Mouse (Mus musculus) heart, postnatal 0 days (tissue): Measurements from ENCODE around the gene Tmem198b. TPM values are rescaled to one million over a fixed set of nuclear protein-coding genes. Genes with fewer than 3 reads are reported as not detected.

Experiments
- ATAC-seq: fragments of 200-750 bp; cut with Nextera tagmentation; 2 replicates; pipeline ENCODE4 v1.8.0; 2017; ENCODE audit warnings: low read depth, moderate number of reproducible peaks, moderate library complexity; ENCODE audit not compliant: insufficient read depth
- DNase-seq: peaks from one replicate; pipeline ENCODE4 v3.0.0-alpha.2; 2016; ENCODE audit warnings: low spot score
- H3K27ac ChIP-seq: fragments of 300-500 bp; sonication (generic); 2 replicates; pipeline ENCODE4 v1.5.1; 2014; ENCODE audit warnings: low read depth, mild to moderate bottlenecking
- H3K27me3 ChIP-seq: fragments of 300-500 bp; sonication (generic); 2 replicates; pipeline ENCODE4 v1.6.1; 2014; ENCODE audit warnings: low read length, mixed read lengths; ENCODE audit not compliant: control insufficient read depth, insufficient read depth
- H3K36me3 ChIP-seq: fragments of 300-500 bp; sonication (generic); replicated peaks from 2 replicates; pipeline ENCODE4 v1.6.1; 2014; ENCODE audit warnings: low read length, mixed read lengths; ENCODE audit not compliant: control insufficient read depth, insufficient read depth
- H3K4me1 ChIP-seq: fragments of 300-500 bp; sonication (generic); 2 replicates; pipeline ENCODE4 v1.6.1; 2014; ENCODE audit warnings: antibody characterized with exemption; ENCODE audit not compliant: control insufficient read depth, insufficient read depth
- H3K4me2 ChIP-seq: fragments of 300-500 bp; sonication (generic); 2 replicates; pipeline ENCODE4 v1.6.1; 2014; ENCODE audit warnings: low read depth, mild to moderate bottlenecking, low read length, moderate library complexity
- H3K4me3 ChIP-seq: fragments of 300-500 bp; sonication (generic); 2 replicates; pipeline ENCODE4 v1.5.1; 2014; ENCODE audit warnings: low read depth, low read length
- H3K9ac ChIP-seq: fragments of 300-500 bp; sonication (generic); replicated peaks from 2 replicates; pipeline ENCODE4 v1.6.1; 2014; ENCODE audit warnings: low read depth, low read length, mixed read lengths
- H3K9me3 ChIP-seq: fragments of 300-500 bp; sonication (generic); replicated peaks from 2 replicates; pipeline ENCODE4 v1.6.1; 2016; ENCODE audit warnings: low read length; ENCODE audit not compliant: control insufficient read depth
- CTCF ChIP-seq: IDR thresholded peaks from 2 replicates; pipeline ENCODE4 v1.5.1; 2016; ENCODE audit warnings: antibody characterized with exemption, control low read depth, low read depth
- EP300 ChIP-seq: IDR thresholded peaks from 2 replicates; pipeline ENCODE4 v1.6.1; 2016; ENCODE audit warnings: antibody characterized with exemption, low read depth
- WGBS: fragments of 180-500 bp; shearing (Covaris S2); extraction: QIAGEN DNeasy Blood & Tissue Kit; methylation state at CpG from one replicate; pipeline ENCODE4 v1.1.7; 2014; 5-methylcytosine and 5-hydroxymethylcytosine counted together
- polyA plus RNA-seq: library from polyadenylated mRNA; unstranded; fragments of >200 nt; fragmentation: Nextera tagmentation; extraction: Ambion mirVana; gene quantifications from 2 replicates; pipeline ENCODE4 v1.2.1, GENCODE M21; 2015
- total RNA-seq: library from RNA; depleted of rRNA; stranded (reverse); fragments of >200 nt; gene quantifications from 2 replicates; pipeline ENCODE4 v1.2.3, GENCODE M21; 2014; ENCODE audit warnings: low replicate concordance; rRNA removed

The Tmem198b gene
- 17.9 and 24.4 TPM in 2 replicates for total RNA-seq
- polyA plus RNA-seq = 11.1 and 11.6 TPM in 2 replicates

DNA sequence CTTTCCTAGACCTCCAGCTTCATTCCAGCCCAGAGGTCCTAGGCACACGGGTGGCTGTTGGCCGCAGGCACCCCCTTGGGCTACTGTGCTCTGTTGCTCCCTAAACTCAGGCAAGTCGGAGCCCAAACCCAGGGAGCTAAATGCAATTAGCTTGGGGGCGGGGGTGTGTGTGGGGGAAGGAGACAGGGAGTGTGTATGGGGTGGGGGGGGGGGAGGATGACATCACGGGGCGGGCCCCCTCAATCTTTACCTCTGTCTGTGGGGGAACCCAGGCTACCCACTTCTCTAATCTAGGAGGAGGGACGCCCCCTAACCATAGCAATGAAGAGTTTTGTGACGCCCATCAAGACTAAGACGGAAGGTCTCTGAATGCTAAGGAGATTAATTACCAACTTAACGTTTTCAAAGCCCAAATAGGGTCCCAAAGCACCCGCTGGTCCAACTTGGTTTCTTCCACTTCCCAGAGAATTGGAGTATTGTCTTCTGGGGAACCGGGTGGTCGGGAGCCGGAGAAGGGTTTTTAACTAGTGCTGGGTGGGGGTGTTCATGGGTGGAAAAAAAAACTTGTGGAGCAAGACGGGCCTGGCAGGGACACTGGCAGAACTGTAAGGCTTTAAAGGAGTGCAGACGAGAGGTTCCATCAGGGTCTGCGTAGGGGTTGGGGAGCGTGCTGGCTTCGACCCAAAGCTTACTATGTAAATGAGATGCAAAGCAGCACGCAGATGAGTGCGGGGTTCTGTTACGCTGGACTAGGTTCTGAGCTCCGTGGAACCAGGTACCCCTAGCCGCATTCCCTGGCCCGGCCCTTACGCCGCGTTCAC, at the start of gene Tmem198b:
Tmem198b (minus strand) TSS at position 100 of the 821 bp plus-strand sequence.
- peak; percentile 45 for ATAC-seq
- H3K36me3 ChIP-seq = peaks cover 21% of the 10 kb centered on the region

DNA sequence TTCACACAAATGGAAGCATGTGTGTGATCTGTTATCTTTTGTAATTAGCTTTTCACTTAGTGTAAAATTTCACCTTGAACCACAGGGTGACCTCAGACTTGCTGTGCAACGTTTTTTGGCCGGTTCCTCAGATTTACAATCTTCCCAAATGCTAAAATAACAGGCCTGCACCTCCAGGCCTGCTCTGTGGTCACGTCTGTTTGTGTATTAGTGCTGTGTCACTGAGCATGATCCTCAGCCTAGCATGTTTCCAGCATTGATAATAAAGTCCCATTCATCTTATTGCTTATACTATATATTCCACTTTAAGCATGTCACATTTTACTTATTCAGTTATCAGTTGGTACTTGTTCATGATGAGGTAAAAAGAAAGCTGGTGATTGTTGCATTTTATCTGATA, 46.2 kb upstream of the Tmem198b start:
- no peak overlapping the region for H3K4me3 ChIP-seq
- H3K36me3 ChIP-seq = peaks cover 48% of the 10 kb centered on the region
- 71% methylated on average over 3 of the region's 3 CpGs for WGBS
- ATAC-seq (no peak), DNase-seq (no peak)
- no peak overlapping the region for H3K9ac ChIP-seq
- H3K27ac ChIP-seq = no peak overlapping the region
- no peaks in the 10 kb centered on the region for H3K4me1 ChIP-seq
- TF ChIP-seq EP300 (no peak), CTCF (no peak)
- H3K4me2 ChIP-seq = no peak overlapping the region
- no peaks in the 10 kb centered on the region for H3K27me3 ChIP-seq
- H3K9me3 ChIP-seq = no peaks in the 10 kb centered on the region

More for the DNA sequence above, at the start of gene Tmem198b:
- Histone ChIP-seq H3K27me3 (no peaks in the 10 kb centered on the region), H3K4me2 (peak within 1 kb of the TSS; percentile 80), H3K9ac (peak within 1 kb of the TSS; percentile 79), H3K4me3 (peak within 1 kb of the TSS; percentile 73), H3K9me3 (no peaks in the 10 kb centered on the region), H3K4me1 (peaks cover 39% of the 10 kb centered on the region), H3K27ac (peak within 1 kb of the TSS; percentile 98)
- TF ChIP-seq CTCF (no peak), EP300 (peak; percentile 8; the same call in 1 of the 2 replicates)
- DNase-seq = peak; percentile 68
- WGBS = under 1% methylated on average over 28 of the region's 28 CpGs

DNA sequence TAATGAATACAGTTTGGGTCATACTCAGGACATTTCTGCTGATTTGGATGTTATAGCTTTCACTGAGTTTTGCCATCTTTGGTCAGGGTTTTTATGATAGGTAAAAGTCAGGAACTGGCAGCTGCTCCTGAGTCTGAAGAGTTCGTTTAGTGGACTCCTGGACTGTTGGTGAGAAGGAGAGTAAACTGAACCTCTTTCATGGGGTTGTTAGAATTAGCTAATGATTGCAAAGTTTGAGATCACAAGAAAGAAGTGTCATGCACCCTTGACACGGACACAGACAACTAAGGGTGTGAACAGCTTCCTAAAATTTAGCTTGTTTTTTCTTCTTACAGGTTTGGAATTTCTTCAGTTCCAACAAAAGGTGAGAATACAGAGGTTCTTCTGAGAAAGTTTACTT, 44.3 kb upstream of the Tmem198b start:
- no peaks in the 10 kb centered on the region for H3K9me3 ChIP-seq
- no peak overlapping the region for H3K9ac ChIP-seq
- H3K27ac ChIP-seq = no peak overlapping the region
- WGBS = 69% methylated on average over 2 of the region's 2 CpGs
- TF ChIP-seq CTCF = no peak
- no peak for TF ChIP-seq EP300
- H3K4me2 ChIP-seq = no peak overlapping the region
- no peaks in the 10 kb centered on the region for H3K4me1 ChIP-seq
- ATAC-seq (no peak), DNase-seq (no peak)
- no peak overlapping the region for H3K4me3 ChIP-seq
- no peaks in the 10 kb centered on the region for H3K27me3 ChIP-seq
- peaks cover 52% of the 10 kb centered on the region for H3K36me3 ChIP-seq

DNA sequence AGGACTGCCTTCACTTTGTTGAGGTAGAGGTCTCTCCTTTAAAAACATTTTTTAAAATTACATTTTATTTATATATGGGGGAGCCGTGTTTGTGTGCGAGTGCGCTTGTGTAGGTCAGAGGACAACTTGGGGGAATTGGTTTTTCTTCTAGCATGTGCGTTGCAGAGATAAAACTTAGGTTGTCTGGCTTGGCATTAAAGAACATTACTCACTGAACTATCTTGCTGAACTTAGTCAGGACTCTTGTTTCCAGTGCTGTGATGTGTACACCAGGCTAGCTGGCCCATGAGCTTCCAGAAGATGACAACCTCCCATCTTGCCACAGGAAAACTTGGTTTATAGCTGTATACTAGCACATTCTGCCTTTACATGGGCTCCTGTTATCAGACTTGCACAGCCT, 42.5 kb upstream of the Tmem198b start:
- DNase-seq (no peak), ATAC-seq (no peak)
- H3K9ac ChIP-seq = no peak overlapping the region
- no peak overlapping the region for H3K27ac ChIP-seq
- no peak overlapping the region for H3K4me3 ChIP-seq
- WGBS = 95% methylated on average over 4 of the region's 4 CpGs
- peaks cover 58% of the 10 kb centered on the region for H3K36me3 ChIP-seq
- TF ChIP-seq EP300 = no peak
- TF ChIP-seq CTCF = no peak
- H3K4me2 ChIP-seq = no peak overlapping the region
- H3K27me3 ChIP-seq = no peaks in the 10 kb centered on the region
- H3K9me3 ChIP-seq = no peaks in the 10 kb centered on the region
- H3K4me1 ChIP-seq = no peaks in the 10 kb centered on the region

DNA sequence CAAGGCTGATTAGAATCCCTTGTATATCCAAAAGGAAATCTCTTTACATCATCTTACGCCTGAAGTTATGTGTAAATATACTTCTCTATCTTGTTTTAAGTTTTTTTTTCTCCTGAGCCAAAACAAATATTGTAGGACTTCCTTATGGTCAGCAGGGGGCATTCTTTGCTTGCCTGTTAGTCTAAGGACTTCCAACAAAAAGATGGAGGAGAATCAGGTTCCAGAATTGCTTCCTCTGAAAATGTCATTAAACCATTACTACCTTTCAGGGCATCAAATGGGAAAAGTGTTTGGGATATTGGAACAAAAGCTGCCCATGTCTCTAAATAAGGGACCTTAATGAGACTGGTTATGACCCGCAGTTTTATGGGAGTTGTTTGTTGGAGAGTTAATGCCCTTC, 41.3 kb upstream of the Tmem198b start:
- ATAC-seq = no peak; the same call in 1 of the 2 replicates
- TF ChIP-seq CTCF = peak; percentile 67
- TF ChIP-seq EP300 = no peak
- Histone ChIP-seq H3K36me3 (peaks cover 53% of the 10 kb centered on the region), H3K4me1 (no peaks in the 10 kb centered on the region), H3K4me3 (no peak overlapping the region), H3K27ac (no peak overlapping the region), H3K9ac (no peak overlapping the region), H3K4me2 (0 out of 2 replicates have a peak overlapping the region, but pooled peaks have one; percentile 9), H3K9me3 (no peaks in the 10 kb centered on the region), H3K27me3 (no peaks in the 10 kb centered on the region)
- 71% methylated on average over 2 of the region's 2 CpGs for WGBS
- DNase-seq = peak; percentile 37
